Mouse (Mus musculus): Measurements from ENCODE around the gene Rnf111. TPM values are rescaled to one million over a fixed set of nuclear protein-coding genes. Genes with fewer than 3 reads are reported as not detected.
"Not testable (repeated sequence)": the region's sequence is repeated elsewhere in the genome, so short reads cannot be mapped to it uniquely, and the experiment has no call there.

Gene Rnf111
- total RNA-seq, 2 experiments from 2014 or later, result 41.1 to 44.1 TPM

- no peak for DNase-seq (ENCODE audit: low spot score in 2 of 2)
These were observed 1.1 kb downstream of the Rnf111 start for GRCm38 (mm10) chr9:70502284-70503014.

- DNase-seq (ENCODE audit: low spot score in 2 of 2), result no peak
These were observed 6.5 kb downstream of the Rnf111 start for GRCm38 (mm10) chr9:70496990-70497389.

- DNase-seq (ENCODE audit: low spot score in 2 of 2), result no peak
These were observed 10.5 kb downstream of the Rnf111 start for GRCm38 (mm10) chr9:70493038-70493437.

DNA sequence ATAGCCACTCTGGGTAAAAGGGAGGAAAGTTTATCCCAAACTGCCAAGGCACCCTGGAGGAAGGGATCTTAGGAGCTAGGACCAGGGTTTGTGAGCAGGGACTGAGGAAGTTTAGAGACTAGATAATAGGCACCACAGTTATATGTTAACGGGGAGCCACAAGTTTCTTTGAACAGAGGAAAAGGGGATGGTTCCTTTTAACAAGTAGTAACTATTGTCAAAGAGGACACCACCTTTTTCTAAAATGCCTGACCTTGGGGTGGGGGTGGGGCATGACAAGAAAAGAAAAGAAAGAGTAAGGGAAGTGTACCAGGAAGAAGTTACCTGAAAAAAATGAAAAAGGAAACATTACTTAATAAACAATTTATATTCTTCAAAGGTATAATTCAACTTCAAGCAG is 12.3 kb downstream of the Rnf111 start:
- no peak for DNase-seq (ENCODE audit: low spot score in 2 of 2)

GRCm38 (mm10) chr9:70487401-70487800 is 16.1 kb downstream of the Rnf111 start:
- DNase-seq (ENCODE audit: low spot score in 2 of 2), result no peak

DNA sequence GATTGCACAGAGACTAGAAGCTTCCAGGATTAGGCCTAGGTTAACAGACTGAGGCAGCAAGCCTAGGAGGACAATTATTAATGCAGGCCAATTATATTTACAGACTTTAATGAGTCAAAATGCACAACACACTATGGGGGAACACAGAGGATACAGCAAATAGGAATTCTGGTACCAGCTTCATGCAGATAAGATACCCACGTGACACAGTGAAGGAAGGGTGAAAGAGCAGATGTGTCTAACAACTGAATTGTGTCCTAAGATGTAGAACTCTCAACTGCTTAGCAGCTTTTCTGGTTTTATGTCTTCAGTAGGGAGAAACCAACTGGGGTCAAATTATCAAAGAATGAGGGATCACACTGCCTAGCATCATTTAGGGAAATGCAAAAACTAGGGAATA is 17.7 kb downstream of the Rnf111 start:
- no peak for DNase-seq (ENCODE audit: low spot score in 2 of 2)

DNA sequence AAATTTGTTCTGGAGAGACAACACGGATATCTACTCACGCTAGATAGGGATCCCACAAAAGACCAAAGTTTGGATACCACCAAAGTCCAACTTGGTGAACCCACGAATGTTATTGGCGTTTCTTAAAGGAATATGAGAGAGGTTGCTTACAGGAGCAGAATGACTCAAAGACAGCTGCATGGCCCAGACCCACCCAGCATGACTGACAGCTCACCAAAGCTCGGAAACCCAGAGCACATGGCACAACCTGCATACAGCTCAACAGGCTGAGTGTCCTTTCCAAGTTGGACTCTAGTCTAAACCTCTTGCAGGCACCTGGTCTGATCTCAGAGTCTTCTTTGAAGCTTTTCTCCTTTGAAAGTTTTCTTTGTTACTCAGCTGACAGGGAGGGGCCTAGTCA is 20.0 kb downstream of the Rnf111 start:
- DNase-seq (ENCODE audit: low spot score in 2 of 2), result no peak

DNA sequence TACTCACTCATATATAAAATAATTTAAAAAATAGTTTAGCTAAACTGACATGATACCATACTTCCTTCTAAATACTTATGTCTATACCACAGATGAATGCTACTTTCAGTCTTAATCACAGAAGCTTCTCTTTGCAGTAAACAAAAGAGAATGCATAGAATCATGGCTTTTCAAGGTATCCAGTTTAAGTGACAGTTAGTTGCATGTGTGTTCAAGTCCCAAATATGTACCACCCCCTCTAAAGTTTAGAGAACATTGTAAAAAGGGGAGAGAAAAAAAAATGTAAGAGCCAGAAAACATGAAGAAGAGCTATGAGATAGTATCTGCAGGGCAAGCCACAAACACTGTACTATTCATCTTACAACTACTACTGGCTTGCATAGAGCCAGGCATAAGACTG is 21.7 kb downstream of the Rnf111 start:
- DNase-seq (ENCODE audit: low spot score in 2 of 2), result no peak

DNA sequence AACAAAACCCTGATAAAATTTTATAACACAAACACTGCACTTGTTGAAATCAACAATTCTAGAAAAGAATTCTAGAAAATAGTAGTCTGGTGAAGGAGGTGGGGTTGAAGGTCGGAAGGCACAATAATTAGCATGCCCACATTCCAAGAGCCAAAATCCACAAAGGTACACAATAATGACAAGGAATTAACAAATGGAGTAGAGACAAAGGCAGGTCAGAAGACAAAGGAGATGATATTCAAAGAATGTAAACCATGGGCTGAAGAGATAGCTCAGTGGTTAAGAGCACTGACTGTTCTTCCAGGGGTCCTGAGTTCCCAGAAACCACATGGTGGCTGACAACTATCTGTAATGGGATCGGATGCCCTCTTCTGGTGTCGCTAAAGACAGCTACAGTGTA is 26.3 kb downstream of the Rnf111 start:
- no peak for DNase-seq (ENCODE audit: low spot score in 2 of 2)

DNA sequence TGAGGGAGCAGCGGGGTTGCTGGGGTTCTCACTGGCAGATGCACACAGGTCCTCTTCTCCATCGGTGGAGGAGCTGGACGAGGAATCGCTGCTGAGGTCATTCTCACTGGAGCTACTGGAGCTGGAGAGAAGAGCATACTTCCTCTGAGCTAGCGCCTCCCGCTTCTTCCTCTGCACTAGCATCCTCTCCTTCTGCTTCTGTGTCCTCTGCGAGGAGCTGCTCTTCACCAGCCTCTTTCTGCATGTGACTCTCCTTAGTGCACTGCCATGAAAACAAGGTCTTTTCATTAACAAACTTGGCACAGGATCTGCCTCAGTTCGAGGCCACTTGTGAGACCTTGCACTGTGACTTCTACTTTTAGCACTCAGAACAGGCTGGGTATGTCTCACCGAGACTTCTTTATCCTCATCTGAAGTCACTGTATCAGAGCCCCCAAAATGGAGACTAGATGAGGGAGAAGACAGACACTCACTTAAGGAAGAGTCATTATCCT is 27.7 kb downstream of the Rnf111 start:
- no peak for DNase-seq (ENCODE audit: low spot score in 2 of 2)

DNA sequence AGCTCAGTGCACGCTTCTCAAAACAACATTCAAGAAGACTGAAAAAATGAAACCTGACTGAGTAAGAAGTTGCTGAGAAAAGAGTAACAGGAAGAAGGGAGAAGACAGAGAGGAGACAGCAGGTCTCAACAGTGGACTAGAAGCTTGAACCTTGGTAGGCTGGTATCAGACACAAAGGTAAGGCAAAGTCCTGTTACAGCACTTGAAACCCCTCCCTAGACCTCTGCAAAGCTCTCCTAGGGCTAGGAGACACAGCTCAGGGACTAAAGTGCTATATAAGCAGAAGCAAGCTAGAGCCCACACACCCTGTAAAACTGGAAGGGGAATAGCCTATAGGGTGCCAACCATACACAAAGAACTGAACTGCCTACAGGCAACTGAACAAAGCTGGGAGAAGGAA is 30.1 kb downstream of the Rnf111 start:
- DNase-seq (ENCODE audit: low spot score in 2 of 2), result no peak

DNA sequence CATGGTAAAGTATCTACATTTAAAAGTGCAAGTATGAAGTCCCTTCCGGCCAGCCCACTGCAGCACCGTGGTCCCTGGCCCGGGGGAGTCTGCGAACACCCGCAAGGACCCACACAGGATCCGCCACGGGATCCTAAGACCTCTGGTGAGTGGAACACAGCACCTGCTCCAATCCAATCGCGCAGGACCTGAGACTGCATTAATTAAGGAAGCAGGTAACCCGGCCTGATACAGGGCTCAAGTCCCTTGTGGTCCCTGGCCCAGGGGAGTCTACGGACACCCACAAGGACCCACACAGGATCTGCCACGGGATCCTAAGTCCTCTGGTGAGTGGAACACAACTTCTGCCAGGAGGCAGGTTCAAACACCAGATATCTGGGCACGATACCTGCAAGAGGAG is 40.4 kb downstream of the Rnf111 start:
- not testable (repeated sequence) for DNase-seq (ENCODE audit: low spot score in 2 of 2)

DNA sequence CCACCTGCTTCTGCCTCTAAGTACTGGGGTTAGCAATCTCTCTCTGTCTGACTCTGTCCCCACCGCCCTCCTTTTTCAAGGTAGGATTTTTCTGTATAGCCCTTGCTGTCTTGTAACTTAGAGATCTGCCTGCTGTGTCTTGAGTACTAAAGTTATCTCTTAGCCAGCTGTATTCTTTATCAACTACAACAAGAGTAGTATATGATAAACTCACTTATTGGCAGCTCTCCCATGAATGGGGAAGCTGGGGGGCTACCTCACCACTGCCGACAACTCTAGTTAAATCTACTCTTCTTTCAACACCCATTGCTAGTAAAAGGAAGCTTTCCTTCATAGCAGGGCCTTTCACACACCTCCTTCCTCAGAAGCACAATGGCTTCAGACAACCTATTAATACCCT is 51.2 kb downstream of the Rnf111 start:
- no peak for DNase-seq (ENCODE audit: low spot score in 2 of 2)

DNA sequence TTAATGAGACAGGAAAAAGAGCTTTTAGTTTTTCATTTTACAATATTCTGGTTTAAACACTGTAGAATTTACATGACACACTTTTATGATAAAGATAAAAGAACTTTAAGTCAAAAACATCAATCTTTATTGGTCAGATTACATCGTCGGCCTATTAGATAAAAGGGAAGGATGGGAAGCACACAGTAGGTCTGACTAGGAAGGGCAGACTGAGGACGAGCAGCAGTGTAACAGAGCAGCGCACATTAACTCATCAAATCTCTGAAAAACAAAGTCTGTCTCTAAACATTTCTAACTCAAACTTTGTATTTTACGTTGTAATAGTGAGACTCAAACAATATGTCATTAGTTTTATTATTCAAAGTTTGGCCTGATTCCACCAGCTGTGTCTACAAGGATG is 54.5 kb downstream of the Rnf111 start:
- no peak for DNase-seq (ENCODE audit: low spot score in 2 of 2)

GRCm38 (mm10) chr9:70439959-70440358 is 63.6 kb downstream of the Rnf111 start:
- no peak for DNase-seq (ENCODE audit: low spot score in 2 of 2)

- DNase-seq (ENCODE audit: low spot score in 2 of 2), result no peak
These were observed 80.9 kb downstream of the Rnf111 start for GRCm38 (mm10) chr9:70422661-70423060.

GRCm38 (mm10) chr9:70421257-70422056 is 82.1 kb downstream of the Rnf111 start, which contains the start of gene Ccnb2:
Gene Ccnb2 (minus strand): TSS chr9:70421547.
- peak; percentile 63 to 74 for DNase-seq (ENCODE audit: low spot score in 2 of 2)

DNA sequence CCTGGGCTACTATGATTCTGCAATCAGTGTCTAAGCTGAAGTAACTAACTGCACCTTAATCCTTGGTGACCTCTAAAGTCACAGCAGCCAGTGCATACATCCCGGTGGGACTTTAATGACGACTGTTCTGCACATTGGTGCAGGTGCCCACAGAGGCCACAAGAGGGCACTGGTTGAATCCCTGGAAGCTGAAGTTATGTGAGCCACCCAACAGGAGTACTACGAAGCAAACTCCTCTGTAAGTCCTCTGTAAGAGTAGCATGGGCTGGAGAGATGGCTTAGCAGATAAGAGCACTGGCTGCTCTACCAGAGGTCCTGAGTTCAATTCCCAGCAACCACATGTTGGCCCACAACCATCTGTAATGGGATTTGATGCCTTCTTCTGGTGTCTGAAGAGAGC is 87.1 kb downstream of the Rnf111 start:
- DNase-seq (ENCODE audit: low spot score in 2 of 2), result no peak

- DNase-seq (ENCODE audit: low spot score in 2 of 2), result no peak
These were observed 90.5 kb downstream of the Rnf111 start for GRCm38 (mm10) chr9:70413038-70413437.

DNA sequence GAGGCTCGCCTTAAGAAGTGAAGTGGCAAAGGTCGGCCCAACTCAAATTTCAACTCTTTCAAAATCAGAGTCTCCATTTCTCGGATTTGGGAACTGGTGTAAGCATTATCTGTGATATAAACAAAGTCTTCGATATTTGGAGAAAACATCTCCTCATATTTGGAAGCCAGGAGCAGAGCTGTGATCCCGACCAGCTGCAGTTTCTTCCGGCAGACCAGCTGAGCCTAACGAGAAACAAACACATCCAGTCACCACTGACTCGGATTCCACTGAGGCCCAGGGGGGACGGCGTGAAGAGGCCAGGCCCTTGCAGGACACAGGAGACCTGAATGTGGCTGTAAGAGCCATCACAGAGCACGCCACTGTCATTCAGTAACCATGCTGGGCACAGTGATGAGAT is 92.9 kb downstream of the Rnf111 start:
- DNase-seq (ENCODE audit: low spot score in 2 of 2), result no peak

DNA sequence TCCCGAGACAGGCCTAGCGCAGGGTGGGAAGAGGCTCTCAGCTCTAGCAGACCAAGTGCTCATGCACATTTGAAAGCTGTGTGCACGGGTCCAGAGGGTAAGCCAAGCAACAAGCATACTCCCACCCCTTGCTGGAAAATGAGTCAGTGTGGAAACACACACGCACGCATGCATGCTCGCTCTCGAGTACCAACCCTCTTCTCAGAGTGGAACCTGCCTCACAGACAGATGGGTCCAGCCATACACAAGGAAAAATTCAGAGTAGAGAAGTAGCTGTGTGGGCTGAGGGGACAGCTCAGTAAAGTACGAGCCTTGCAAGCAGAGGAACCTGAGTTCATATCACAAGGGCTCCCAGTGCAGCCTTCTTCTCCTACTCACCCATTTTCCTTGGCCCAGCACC is 93.8 kb downstream of the Rnf111 start:
- no peak for DNase-seq (ENCODE audit: low spot score in 2 of 2)

DNA sequence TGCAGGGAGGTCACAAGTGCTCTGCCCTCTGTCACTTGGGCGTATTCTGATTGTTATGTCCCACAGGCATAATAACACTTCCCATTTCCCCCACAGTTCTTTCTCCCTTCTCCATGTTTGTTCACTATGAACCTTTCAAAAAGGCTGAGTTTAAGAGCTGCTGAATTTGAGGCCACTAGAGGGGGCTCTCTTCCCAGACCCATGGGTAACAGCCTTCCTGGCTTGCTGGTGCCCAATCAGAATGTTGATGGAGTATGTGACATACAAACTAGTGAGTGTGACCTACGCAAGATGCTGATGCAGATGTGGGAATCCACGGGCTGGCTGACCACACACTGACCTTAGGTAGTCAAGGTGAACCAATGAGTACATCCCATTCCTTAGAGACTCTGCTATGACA is 94.7 kb downstream of the Rnf111 start:
- DNase-seq (ENCODE audit: low spot score in 2 of 2), result no peak

Data from adrenal gland, postnatal 4 days (tissue).